Mouse (Mus musculus): ENCODE measurements around the gene Crk.

Crk gene

GRCm38 (mm10) chr11:75655621-75656545 is 23.2 kb upstream of the Crk start:
- no peak for DNase-seq (ENCODE audit: low read depth, low spot score)

- no peak for DNase-seq (ENCODE audit: low read depth, low spot score)
These were observed 22.2 kb upstream of the Crk start for GRCm38 (mm10) chr11:75656621-75657590.

GRCm38 (mm10) chr11:75657841-75658240 is 21.2 kb upstream of the Crk start:
- DNase-seq (ENCODE audit: low read depth, low spot score): no peak

- DNase-seq (ENCODE audit: low read depth, low spot score): no peak
These were observed 20.7 kb upstream of the Crk start for GRCm38 (mm10) chr11:75658311-75658710.

- DNase-seq (ENCODE audit: low read depth, low spot score): no peak
These were observed 19.9 kb upstream of the Crk start for GRCm38 (mm10) chr11:75658996-75659750.

- DNase-seq (ENCODE audit: low read depth, low spot score): no peak
These were observed 18.9 kb upstream of the Crk start for GRCm38 (mm10) chr11:75660081-75660590.

- DNase-seq (ENCODE audit: low read depth, low spot score): no peak
These were observed 17.9 kb upstream of the Crk start for GRCm38 (mm10) chr11:75660941-75661800.

GRCm38 (mm10) chr11:75662131-75662530 is 16.9 kb upstream of the Crk start:
- no peak for DNase-seq (ENCODE audit: low read depth, low spot score)

- no peak for DNase-seq (ENCODE audit: low read depth, low spot score)
These were observed 12.8 kb upstream of the Crk start for GRCm38 (mm10) chr11:75666296-75666695.

- no peak for DNase-seq (ENCODE audit: low read depth, low spot score)
These were observed 10.4 kb upstream of the Crk start for GRCm38 (mm10) chr11:75668621-75669020.

- DNase-seq (ENCODE audit: low read depth, low spot score): no peak
These were observed 9.7 kb upstream of the Crk start for GRCm38 (mm10) chr11:75669176-75669852.

- no peak for DNase-seq (ENCODE audit: low read depth, low spot score)
These were observed 9.2 kb upstream of the Crk start for GRCm38 (mm10) chr11:75669853-75670200.

- DNase-seq (ENCODE audit: low read depth, low spot score): no peak
These were observed 7.5 kb upstream of the Crk start for GRCm38 (mm10) chr11:75671426-75672180.

- DNase-seq (ENCODE audit: low read depth, low spot score): no peak
These were observed 5.6 kb upstream of the Crk start for GRCm38 (mm10) chr11:75673411-75673810.

- DNase-seq (ENCODE audit: low read depth, low spot score): no peak
These were observed 4.2 kb upstream of the Crk start for GRCm38 (mm10) chr11:75674875-75675274.

GRCm38 (mm10) chr11:75677881-75678746 is 945 bp upstream of the Crk start:
- DNase-seq (ENCODE audit: low read depth, low spot score): no peak

- no peak for DNase-seq (ENCODE audit: low read depth, low spot score)
These were observed 546 bp downstream of the Crk start for GRCm38 (mm10) chr11:75679439-75680171.

Data from brain, embryonic 18.5 days (tissue).